Mouse (Mus musculus) T-helper 1 cell (primary cell): ENCODE measurements around the gene Izumo1r.

ENCODE experiments used
- in situ Hi-C: fragments of 300-600 bp; cut with MboI, MseI; formaldehyde crosslinking; loops from one replicate; pipeline ENCODE4 v1.15.1; 2025; ENCODE audit warnings: high pct_unique_total_duplicates

The Izumo1r gene

GRCm38 (mm10) chr9:14903581-14904378 is at the start of gene Izumo1r:
Izumo1r (minus strand) TSS chr9:14903949.
- in situ Hi-C loops: loop anchor here (10.0 to 25.0 kb wide), 3 partner anchors 821 to 1591 kb away; partner anchors contain the start of gene Gm17571

GRCm38 (mm10) chr9:14951072-14951471 is 47.3 kb upstream of the Izumo1r start:
- in situ Hi-C loops: no loop called here

GRCm38 (mm10) chr9:14948843-14949242 is 45.1 kb upstream of the Izumo1r start:
- in situ Hi-C loops: no loop called here

- in situ Hi-C loops: no loop called here
Observed at GRCm38 (mm10) chr9:14946677-14947076, 42.9 kb upstream of the Izumo1r start.

GRCm38 (mm10) chr9:14945919-14946318 is 42.2 kb upstream of the Izumo1r start:
- in situ Hi-C loops: no loop called here

- in situ Hi-C loops: no loop called here
Observed at GRCm38 (mm10) chr9:14942143-14942720, 38.5 kb upstream of the Izumo1r start.

- in situ Hi-C loops: no loop called here
Observed at GRCm38 (mm10) chr9:14939610-14940009, 35.9 kb upstream of the Izumo1r start.

- in situ Hi-C loops: no loop called here
Observed at GRCm38 (mm10) chr9:14937308-14937707, 33.6 kb upstream of the Izumo1r start.

- in situ Hi-C loops: no loop called here
Observed at GRCm38 (mm10) chr9:14934851-14935250, 31.1 kb upstream of the Izumo1r start.

GRCm38 (mm10) chr9:14931943-14932342 is 28.2 kb upstream of the Izumo1r start:
- in situ Hi-C loops: no loop called here

- in situ Hi-C loops: no loop called here
Observed at GRCm38 (mm10) chr9:14931211-14931610, 27.5 kb upstream of the Izumo1r start.

GRCm38 (mm10) chr9:14926593-14926992 is 22.8 kb upstream of the Izumo1r start:
- in situ Hi-C loops: no loop called here

- in situ Hi-C loops: loop anchor here (25.0 kb wide), 2 partner anchors 1486 to 1611 kb away; partner anchors contain the start of gene Gm17571
Observed at GRCm38 (mm10) chr9:14923625-14924024, 19.9 kb upstream of the Izumo1r start.

- in situ Hi-C loops: loop anchor here (25.0 kb wide), 2 partner anchors 1485 to 1610 kb away; partner anchors contain the start of gene Gm17571
Observed at GRCm38 (mm10) chr9:14921971-14922560, 18.3 kb upstream of the Izumo1r start.

GRCm38 (mm10) chr9:14921254-14921653 is 17.5 kb upstream of the Izumo1r start:
- in situ Hi-C loops: loop anchor here (25.0 kb wide), 2 partner anchors 1484 to 1609 kb away; partner anchors contain the start of gene Gm17571

GRCm38 (mm10) chr9:14920608-14921007 is 16.9 kb upstream of the Izumo1r start:
- in situ Hi-C loops: loop anchor here (25.0 kb wide), 2 partner anchors 1483 to 1608 kb away; partner anchors contain the start of gene Gm17571

- in situ Hi-C loops: loop anchor here (10.0 to 25.0 kb wide), 3 partner anchors 366 to 1607 kb away; partner anchors contain the start of gene Gm17571
Observed at GRCm38 (mm10) chr9:14918825-14919668, 15.3 kb upstream of the Izumo1r start.

- in situ Hi-C loops: loop anchor here (10.0 to 25.0 kb wide), 3 partner anchors 367 to 1605 kb away; partner anchors contain the start of gene Gm17571
Observed at GRCm38 (mm10) chr9:14917661-14918060, 13.9 kb upstream of the Izumo1r start.

- in situ Hi-C loops: loop anchor here (10.0 to 25.0 kb wide), 3 partner anchors 373 to 1600 kb away; partner anchors contain the start of gene Gm17571
Observed at GRCm38 (mm10) chr9:14912037-14912436, 8.3 kb upstream of the Izumo1r start.

GRCm38 (mm10) chr9:14909981-14910380 is 6.2 kb upstream of the Izumo1r start:
- in situ Hi-C loops: loop anchor here (10.0 to 25.0 kb wide), 4 partner anchors 375 to 1598 kb away; partner anchors contain the start of gene Gm17571
